Mouse (Mus musculus) thymus, postnatal 0 days (tissue): ENCODE measurements around the gene Tm6sf2. TPM values are rescaled to one million over a fixed set of nuclear protein-coding genes. Genes with fewer than 3 reads are reported as not detected.
"Not testable (repeated sequence)": the region's sequence is repeated elsewhere in the genome, so short reads cannot be mapped to it uniquely, and the experiment has no call there.

Experiments used
- DNase-seq: peaks from one replicate; pipeline ENCODE4 v3.0.0-alpha.2; 2015; ENCODE audit warnings: low spot score
- polyA plus RNA-seq: library from polyadenylated mRNA; unstranded; fragments of >200 nt; fragmentation: Nextera tagmentation; extraction: Ambion mirVana; gene quantifications from 2 replicates; pipeline ENCODE4 v1.2.1, GENCODE M21; 2015

Gene Tm6sf2
- 0.43 and 0.62 TPM in 2 replicates for polyA plus RNA-seq

DNA sequence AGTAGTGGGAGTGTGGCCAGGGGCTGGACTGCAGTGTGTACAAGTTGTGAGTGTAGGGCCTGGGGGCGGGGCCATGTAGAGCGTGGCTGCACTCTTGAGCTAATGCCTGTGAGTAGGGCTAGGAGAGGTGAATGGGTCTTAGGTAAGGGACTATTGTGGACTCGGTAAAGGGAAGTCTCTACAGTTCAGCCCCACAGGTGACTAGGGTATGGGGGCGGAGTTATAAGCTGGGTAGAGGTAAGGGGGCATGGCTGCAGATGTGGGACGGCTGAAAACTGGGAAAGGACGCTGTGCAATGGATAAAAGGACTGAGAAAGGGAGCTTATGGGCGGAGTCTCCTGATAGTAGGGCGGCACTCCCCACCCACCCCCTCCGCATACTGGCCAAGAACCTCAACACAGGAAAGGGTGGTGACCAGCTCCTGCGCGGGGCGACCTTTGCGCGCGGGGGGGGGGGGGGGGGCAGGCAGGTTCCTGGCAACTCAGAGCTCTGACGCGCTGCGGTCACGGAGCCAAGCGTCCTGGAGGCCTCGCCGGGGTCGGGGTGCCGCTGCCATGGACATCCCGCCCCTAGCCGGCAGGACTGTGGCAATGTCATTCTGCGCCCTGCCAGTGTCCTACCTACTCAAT lies at the start of gene Tm6sf2:
Tm6sf2 (plus strand) TSS at position 484 of the 629 bp plus-strand sequence.
- no peak for DNase-seq

DNA sequence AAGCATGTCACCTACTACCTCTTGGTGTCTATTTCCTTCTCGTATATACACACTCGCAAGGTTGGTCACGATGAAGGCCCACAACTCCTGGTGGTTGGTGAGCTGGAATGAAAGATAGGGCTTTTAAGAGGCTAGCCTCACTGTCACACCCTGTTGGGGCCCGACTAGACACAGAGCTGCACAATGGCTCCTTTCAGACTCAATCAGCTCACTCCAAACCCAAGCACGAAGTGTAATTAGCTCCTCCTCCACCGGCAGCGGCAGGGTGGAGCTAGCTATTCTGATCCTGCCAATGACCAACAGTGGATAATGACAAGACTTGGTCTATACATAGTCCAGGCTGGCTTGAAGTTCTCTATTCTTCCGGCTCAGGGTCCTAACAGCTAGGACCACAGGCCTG lies 49.1 kb upstream of the Tm6sf2 start:
- DNase-seq, result no peak

DNA sequence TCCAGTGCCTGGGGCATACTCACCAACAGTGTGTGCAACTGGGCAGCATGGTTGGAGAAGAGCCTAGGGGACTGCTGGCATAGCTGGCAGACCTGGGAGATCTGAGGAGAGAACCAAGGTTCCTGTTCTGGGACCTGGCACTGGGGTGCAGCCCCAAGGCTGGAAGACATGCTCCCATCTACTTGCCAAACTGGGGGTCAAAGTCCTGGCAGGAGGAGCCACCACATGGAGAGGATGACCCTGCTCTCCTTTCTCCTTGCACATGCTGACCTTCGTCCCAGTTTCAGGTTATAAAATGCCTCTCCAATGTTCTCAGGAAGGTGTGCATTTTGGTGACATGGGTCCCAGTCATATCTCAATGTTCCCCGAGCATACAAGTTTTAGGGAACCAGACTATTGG lies 46.6 kb upstream of the Tm6sf2 start:
- DNase-seq, result no peak

DNA sequence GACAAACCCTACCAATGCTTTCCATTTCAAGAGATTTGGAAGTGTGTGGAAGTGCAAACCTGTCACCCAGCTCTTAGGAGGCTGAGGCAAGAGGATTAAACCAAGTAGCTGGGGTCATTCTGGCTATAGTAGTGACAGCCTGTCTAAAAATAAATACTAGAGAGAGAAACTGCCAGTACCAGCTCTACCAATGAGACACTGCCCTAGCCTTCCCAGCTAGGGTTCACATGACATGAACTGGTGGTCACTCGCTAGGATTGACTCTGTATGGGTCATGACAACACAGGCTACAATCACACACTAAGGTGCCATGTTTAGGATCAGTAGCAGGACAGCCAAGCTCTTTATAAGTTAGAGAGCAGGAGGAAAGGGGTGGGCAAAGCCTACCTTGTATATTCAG lies 42.5 kb upstream of the Tm6sf2 start:
- no peak for DNase-seq

DNA sequence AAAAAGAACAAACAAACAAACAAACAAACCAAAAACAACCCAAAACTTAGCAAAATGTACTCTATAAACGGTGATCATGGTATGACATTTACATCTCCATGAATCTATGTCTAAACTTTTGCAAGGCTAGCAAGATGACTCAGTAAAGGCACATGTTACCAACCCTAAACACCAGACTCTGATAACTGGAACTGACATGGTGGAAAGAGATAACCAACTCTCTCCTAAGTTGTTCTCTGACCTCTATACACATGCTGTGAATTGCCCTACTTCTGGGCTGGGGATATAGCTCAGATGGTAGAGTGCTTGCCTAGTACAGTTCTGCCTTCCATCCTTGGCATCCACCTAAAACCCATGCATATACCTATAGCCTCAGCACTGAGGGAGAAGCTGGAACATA lies 34.7 kb upstream of the Tm6sf2 start:
- no peak for DNase-seq

DNA sequence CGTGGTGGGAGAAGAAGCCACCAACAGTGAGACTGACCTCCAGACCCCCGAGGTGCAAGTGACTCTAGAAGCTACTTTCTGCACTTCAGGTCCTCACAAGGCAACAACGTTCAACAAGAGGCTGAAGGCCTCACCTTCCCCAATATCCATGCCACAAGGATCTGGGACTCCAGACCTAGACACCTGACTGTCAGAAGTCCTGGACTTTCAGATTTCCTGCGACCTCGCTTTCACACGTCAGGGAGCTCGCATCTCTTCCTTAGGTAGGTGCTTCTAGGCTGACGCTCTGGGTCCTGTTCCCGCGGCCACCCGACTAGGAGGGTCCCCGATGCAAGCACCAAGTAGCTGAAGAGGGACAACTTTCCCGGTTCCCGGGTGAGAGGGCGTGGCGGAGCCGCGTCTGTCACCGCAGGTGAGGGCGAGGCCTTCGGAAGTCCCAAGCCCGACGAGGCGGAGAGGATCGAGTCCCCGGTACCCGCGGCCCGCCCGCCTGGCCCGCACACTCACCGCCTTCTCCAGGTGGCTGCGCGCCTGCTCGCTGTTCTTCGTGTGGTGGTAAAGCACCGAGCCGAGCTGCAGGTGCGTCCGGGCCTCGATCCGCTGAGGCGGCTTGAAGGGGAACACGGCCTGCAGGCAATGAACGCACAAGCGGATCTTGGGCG lies 30.7 kb upstream of the Tm6sf2 start:
- peak; percentile 1 for DNase-seq

DNA sequence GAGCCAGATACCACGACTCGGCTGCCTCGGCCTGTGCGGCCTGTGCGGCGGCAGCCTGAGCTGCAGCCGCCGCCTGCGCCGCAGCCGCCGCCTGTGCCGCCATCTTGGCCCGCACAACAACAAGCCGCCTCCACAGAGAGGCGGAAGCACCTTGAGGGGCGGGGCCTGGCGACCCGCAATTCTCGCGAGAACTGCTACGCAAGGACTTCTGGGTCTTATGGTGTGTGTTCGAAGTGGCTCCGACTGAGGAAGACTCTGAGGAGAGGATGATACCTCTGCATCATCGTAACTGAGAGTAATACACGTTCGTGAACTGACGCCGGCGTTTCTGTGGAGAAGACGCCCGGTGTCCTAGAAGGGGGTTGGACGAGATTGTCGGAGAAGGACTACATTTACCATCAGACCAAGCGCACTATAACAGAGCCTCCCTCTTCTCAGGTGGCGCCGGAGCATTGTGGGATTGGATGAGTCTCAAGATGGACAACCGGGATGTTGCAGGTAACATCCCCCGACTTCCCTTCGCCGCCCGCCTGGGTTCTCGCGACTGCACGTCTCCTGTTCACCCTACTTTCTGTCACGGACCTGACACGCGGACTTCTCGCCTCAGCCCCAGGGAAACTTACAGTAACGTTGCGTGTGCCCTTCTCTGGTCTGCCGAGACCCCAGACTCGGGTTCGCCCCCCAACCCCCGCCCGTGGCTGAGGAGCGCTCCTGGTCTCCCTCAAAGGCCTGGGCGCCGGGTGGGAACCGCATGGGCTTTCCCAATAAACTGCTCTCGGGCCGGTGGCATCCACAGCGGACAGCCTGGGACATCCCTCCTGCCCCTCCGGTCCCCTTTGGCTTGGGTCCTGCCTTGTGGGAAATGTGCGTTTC lies 29.9 kb upstream of the Tm6sf2 start, which contains the start of the genes Mau2 and Sugp1:
Mau2 (minus strand) TSS at position 152 of the 873 bp plus-strand sequence.
Sugp1 (plus strand) TSS at position 231 of the 873 bp plus-strand sequence.
- peak; percentile 98 for DNase-seq

DNA sequence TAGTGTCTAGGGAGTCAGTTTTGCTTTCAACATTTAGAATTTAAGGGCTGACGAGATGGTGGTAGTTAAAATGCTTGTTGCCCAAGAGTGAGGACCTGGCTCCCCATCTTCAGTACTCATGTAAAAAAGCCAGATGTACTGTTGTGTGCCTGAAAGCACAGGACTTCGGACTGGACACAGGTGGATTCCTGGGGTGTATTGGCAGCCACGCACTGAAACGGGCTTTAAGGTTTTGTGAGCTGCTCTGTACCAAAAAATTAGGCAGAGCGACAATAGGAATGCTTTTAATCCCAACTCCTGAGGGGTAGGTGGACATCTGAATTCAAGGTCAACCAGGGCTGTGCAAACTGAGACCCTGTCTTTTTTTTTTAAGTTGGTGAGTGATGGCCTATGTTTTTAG lies 28.7 kb upstream of the Tm6sf2 start:
- DNase-seq, result no peak

DNA sequence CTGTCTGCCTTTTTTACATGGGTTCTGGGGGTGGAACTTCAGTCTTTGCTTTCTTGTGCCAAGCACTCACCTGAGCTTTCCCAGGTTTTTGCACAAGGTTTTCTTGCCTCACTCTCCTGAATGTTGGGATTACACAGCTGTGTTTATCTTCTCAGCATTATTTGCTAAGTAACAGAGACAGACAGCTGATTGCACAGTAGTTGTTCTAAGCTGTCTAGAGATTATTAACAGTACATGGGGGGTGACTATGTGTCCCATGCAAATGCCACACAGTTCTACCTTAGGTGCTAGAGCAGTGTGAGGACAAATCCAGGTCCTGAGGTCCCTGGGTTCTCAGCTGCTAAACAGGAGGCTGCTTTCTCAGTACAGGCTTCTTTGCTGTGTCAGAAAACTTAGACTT lies 23.1 kb upstream of the Tm6sf2 start:
- no peak for DNase-seq

DNA sequence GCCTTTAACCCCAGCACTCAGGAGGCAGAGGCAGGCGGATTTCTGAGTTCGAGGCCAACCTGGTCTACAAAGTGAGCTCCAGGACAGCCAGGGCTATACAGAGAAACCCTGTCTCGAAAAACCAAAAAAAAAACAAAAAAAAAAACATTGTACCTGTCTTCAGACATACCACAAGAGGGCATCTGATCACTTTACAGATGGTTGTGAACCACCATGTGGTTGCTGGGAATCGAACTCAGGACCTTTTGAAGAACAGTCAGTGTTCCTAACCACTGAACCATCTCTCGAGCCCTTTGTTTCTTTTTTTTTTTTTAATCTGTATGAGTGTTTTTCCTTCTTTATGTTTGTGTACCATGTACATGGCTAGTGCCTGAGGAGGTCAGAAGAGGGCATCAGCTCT lies 22.3 kb upstream of the Tm6sf2 start:
- not testable (repeated sequence) for DNase-seq

DNA sequence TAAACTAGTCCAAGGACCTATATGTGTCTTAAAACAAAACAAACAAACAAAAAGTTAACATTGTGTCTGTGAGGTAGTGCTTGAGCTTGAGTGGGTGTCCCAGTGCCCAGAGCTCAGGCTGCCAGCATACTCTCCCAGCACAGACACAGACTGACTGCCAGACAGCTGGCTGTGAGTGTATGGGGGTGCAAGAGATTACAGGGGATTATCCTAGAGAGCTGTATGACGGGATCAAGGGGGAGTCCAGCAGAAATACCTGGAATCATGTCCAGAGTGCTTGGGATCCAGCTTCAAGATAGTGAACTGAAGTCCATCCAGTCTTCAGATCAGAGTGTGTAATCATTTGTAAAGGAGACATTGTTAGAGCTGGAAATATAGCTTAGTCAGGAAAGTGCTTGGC lies 15.0 kb upstream of the Tm6sf2 start:
- DNase-seq, result no peak

DNA sequence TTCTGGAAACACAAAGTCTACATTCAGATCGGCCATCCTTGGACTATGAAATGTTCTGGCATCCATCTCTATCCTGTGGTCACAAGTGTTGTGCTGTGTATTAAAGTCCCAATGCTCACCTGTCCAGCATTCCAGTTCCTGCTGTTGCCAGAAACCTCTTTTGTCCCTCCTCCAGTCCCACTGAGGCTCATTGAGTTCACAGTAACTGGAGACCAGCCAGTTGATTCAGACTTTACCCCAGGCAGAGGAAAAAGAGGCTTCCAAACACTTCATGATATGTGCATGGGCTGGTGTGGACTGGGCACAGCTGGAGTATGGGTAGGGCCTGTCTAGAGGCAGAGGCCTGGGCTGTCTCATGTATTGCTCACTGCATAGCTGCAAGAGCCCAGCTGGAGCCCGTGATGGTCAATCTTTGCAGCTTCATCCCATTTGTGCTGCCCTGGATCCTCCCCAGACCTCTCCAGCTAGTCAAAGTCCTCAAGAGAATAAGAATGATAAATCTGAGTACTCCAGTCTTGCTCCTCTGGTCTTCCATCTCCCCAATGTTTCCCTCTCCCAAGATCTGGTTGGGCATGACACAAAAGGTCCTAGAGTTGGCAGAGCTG lies 786 bp upstream of the Tm6sf2 start:
- no peak for DNase-seq

DNA sequence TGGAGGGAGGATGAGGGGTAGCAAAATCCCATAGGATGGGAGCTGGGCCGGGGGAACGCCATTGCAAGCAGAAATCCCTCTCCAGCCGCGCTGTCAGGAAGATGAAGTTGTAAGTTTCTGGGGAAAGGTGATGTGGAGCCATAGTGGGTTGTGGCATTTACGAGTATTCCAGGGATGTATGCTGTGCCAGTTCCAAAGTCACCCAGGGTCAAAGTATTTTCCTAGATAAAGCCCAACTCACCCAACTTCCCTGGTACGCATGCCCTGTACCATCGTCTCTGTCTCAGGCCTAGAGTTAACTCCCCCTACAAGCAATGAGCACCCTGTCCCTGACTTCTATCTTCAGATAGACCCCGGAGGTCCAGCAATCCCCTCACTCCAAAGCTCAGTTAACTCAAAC lies 396 bp downstream of the Tm6sf2 start:
- no peak for DNase-seq

DNA sequence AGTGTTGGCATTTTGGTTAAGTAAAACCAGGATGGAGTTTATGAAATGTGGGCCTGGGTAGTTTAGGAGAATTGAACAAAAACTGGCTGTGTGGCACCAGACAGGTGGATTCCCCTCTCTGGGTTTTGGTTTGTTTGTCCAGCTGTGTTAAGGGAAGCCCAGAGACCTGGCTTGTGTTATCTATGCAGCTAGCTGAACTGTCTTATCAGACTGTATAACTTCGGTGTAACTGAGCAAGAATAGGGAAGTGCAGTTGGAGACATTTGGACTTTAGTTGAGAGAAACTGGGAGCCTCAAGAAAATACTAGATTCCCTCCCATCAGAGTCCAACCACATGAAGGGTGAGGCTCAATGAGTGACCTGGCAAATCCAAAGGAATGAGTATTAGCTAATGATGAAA lies 958 bp downstream of the Tm6sf2 start:
- DNase-seq, result no peak

DNA sequence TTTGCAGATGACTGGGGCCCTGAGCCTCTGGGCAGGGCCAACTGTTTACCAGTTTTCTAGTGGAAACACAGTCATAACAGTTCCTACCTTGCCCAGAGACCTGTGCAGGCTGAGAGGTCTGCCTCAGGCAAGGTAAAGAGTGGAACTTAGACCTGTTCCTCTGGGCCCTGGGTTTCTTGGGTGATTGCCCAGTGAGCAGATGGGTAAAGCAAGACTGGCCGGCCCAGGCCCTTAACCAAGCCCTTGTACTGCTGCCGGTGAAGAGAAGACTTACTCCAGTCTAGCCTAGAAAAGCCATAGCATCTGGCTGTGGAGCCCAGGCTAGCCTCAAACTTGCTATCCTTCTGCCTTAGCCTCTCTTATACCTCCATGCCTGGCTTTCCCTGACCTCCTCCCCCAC lies 9.3 kb downstream of the Tm6sf2 start:
- DNase-seq, result no peak

DNA sequence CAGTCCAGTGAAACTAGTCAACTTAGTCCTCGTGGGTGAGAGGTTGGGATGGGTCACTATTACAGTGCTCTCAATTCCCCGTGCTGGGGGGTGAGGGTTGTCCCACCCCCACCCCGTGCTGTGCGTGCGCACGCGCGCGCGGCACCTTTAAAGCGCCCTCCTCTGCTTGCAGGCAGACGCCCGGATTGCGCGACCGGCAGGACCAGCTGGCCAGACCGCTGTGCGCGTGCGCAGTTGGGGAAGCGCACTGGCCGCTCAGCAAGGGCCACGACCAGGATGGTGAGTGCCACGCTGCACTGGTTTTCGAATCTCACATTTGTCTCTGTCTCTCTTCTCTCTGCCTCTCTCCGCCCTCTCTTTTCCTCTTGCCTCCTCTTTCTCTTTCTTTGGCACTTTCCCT lies 10.6 kb downstream of the Tm6sf2 start, which contains the start of gene Hapln4:
Hapln4 (plus strand) TSS at position 173 of the 400 bp plus-strand sequence.
- DNase-seq, result no peak

DNA sequence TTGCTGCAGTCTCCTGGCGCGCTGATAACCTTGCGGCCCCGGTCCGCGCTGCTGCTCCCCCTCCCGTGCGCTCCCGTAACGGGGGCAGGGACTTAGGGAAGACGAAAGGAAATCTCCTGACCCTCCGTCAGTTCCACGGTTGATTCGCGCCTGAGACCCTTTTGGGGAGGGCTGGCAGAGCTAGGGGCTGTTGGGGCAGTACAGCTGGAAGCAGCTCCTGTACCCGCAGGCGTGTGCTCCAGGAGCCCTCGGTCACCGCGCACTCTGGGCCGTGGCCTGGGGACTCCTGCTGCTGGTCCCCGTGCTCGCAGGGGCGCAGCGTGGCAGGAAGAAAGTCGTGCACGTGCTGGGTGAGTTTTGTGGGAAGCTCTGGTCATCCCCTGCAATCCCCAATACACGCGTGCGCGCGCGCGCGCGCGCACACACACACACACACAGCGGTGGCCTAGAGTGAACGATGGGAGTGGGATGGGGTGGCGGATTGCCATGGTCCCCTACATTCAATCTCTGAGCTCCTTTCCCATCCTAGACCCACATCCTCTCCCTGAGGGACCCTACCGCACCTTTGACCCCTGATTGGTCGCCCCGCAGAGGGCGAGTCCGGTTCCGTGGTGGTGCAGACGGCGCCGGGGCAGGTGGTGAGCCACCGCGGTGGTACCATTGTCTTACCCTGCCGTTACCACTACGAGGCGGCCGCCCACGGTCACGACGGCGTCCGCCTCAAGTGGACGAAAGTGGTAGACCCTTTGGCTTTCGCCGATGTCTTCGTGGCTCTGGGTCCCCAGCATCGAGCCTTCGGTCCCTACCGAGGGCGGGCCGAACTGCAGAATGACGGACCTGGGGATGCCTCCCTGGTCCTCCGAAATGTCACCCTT lies 11.7 kb downstream of the Tm6sf2 start:
- no peak for DNase-seq

DNA sequence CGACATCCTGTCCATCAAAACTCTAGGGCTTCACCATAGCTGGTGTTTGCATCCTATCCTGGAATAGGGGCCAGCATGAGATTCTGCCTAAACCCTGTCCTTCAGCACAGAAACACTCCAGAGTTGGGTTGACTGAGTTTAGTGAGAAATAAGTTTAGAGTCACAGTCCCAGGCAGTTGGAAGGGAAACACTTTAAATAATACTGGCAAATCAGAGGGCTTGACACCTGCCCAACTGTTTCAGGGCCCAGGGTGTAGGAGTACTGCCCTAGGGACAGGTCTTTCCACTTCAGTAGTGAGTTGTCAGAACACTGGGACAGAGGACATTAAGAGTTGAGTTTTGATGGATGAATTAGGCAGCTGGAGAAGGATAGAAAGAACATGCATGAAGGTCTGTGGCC lies 13.4 kb downstream of the Tm6sf2 start:
- DNase-seq, result no peak

DNA sequence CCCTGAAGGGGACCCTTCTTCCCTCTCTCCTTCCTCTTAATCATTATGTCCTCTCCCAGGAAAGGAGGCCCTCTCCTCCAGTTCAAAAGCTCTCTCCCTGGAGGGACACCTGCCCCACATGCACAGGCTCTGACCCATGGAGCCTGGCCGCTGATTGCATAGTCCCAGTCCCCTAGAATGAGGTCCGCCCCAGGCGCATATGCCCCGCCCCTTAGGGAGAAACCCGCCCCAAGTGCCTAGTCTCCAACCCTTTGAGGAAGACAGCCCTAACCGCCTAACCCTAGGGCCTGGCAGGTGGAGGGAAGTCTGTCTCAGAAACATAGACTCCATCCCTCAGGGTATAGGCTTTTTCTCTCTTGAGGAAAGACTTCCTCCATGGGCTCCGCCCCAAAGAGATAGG lies 14.5 kb downstream of the Tm6sf2 start:
- no peak for DNase-seq

DNA sequence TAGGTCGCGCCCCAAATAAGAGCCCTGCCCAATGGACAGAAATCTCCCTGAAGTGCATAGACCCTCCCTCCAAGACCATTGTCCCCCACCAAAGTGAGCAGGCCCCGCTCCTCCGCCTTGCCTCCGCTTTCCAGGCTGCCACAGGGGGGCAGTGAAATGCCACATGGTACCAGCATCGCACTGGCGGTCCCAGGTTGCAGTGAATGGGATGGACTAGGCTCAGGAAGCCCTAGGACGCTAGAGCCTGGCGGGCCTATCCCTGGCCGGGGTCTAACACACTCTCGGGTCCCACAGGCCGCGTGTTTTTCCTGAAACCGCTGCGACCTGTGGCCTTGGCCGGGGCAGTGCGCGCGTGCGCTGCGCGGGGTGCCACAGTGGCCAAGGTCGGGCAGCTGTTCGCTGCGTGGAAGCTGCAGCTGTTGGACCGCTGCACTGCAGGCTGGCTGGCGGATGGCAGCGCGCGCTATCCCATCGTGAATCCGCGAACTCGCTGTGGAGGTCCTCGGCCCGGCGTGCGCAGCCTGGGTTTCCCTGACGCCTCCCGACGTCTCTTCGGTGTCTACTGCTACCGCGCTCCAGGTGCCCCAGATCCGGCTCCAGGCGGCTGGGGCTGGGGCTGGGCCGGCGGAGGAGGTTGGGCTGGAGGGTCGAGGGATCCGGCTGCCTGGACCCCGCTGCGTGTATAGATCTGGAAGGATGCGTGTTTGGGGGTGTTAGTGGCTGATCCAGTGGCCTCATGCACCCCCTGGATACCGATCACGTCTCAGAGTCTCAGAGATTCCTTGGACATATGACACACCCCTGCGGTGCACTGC lies 15.3 kb downstream of the Tm6sf2 start:
- DNase-seq, result peak; percentile 19
